Mouse (Mus musculus) ES-E14 (cell line): ENCODE data around the gene Trim9. TPM values are rescaled to one million over a fixed set of nuclear protein-coding genes. Genes with fewer than 3 reads are reported as not detected.

Experiments
- DNase-seq: peaks from one replicate; pipeline ENCODE4 v3.0.0-alpha.2; 2013; ENCODE audit warnings: low read depth, low spot score
- H3K27ac ChIP-seq: 2 replicates; pipeline ENCODE4 v1.5.1; 2012; ENCODE audit warnings: low read depth, mild to moderate bottlenecking, low read length, moderate library complexity, mixed read lengths; ENCODE audit not compliant: poor library complexity, insufficient read depth, severe bottlenecking
- H3K36me3 ChIP-seq: 2 replicates; pipeline ENCODE4 v1.6.1; 2012; ENCODE audit warnings: mild to moderate bottlenecking, low read length, moderate library complexity, mixed read lengths; ENCODE audit not compliant: control insufficient read depth, poor library complexity, insufficient read depth, severe bottlenecking
- H3K4me1 ChIP-seq, 2 experiments: fragments of 150-350 bp in 1 of 2; sonication (generic) in 1 of 2; 2 replicates each; pipeline ENCODE4 v1.6.1; 2012; ENCODE audit warnings: low read length in 2 of 2, mild to moderate bottlenecking in 1 of 2, mixed read lengths in 1 of 2; ENCODE audit not compliant: control insufficient read depth in 2 of 2, insufficient read depth in 2 of 2, poor library complexity in 1 of 2
- H3K4me3 ChIP-seq, 2 experiments: fragments of 150-350 bp in 1 of 2; sonication (generic) in 1 of 2; 2 replicates each; pipeline ENCODE4 v1.5.1; 2012; ENCODE audit warnings: low read length in 2 of 2, low read depth in 1 of 2, mild to moderate bottlenecking in 1 of 2, mixed read lengths in 1 of 2; ENCODE audit not compliant: insufficient read depth in 1 of 2, poor library complexity in 1 of 2, severe bottlenecking in 1 of 2
- H3K9ac ChIP-seq: 2 replicates; pipeline ENCODE4 v1.6.1; 2012; ENCODE audit warnings: low read depth, mild to moderate bottlenecking, low read length, mixed read lengths; ENCODE audit not compliant: poor library complexity, insufficient read depth, severe bottlenecking
- H3K9me3 ChIP-seq: fragments of 150-350 bp; sonication (generic); 2 replicates; pipeline ENCODE4 v1.6.1; 2012; ENCODE audit warnings: low read depth, mild to moderate bottlenecking, low read length; ENCODE audit not compliant: control insufficient read depth, insufficient read depth
- CHD2 ChIP-seq: IDR thresholded peaks from 2 replicates; pipeline ENCODE4 v1.6.1; 2014; ENCODE audit warnings: mild to moderate bottlenecking, low read depth, low read length, inconsistent platforms
- HCFC1 ChIP-seq: IDR thresholded peaks from 2 replicates; pipeline ENCODE4 v1.6.1; 2012; ENCODE audit warnings: low read length, inconsistent platforms, borderline replicate concordance; ENCODE audit not compliant: insufficient read depth
- MAFK ChIP-seq: IDR thresholded peaks from 2 replicates; pipeline ENCODE4 v1.6.1; 2014; ENCODE audit warnings: mild to moderate bottlenecking, low read depth, low read length, inconsistent platforms; ENCODE audit not compliant: insufficient read depth
- ZC3H11A ChIP-seq: IDR thresholded peaks from 2 replicates; pipeline ENCODE4 v1.6.1; 2012; ENCODE audit warnings: low read depth, mild to moderate bottlenecking, inconsistent platforms, low read length, borderline replicate concordance
- ZNF384 ChIP-seq: IDR thresholded peaks from 2 replicates; pipeline ENCODE4 v1.6.1; 2012; ENCODE audit warnings: low read depth, low read length, inconsistent platforms
- in situ Hi-C, 2 experiments: fragments of 600-800 bp; cut with MboI; formaldehyde crosslinking; loops; one replicate each; pipeline ENCODE4 v1.15.1; 2025; ENCODE audit warnings: low sequenced_read_pairs in 2 of 2, inconsistent platforms in 1 of 2; ENCODE audit not compliant: unreplicated experiment in 2 of 2
- total RNA-seq: library from RNA; depleted of rRNA; stranded (reverse); fragments of 300-350 nt; gene quantifications from 2 replicates; pipeline ENCODE4 v1.2.3, GENCODE M21; 2012

Gene Trim9
- total RNA-seq, 1 experiment: 0.04 TPM

- H3K9me3 ChIP-seq: no peaks in the 10 kb centered on the region
- H3K36me3 ChIP-seq: no peaks in the 10 kb centered on the region
- no peak for TF ChIP-seq MAFK
- TF ChIP-seq CHD2: no peak
- TF ChIP-seq HCFC1: no peak
- no peak for TF ChIP-seq ZC3H11A
- no peak overlapping the region for H3K4me3 ChIP-seq
- H3K9ac ChIP-seq: no peak overlapping the region
- peaks cover 0 to 4% of the 10 kb centered on the region in 2 experiments; a peak in 1 of 4 replicates for H3K4me1 ChIP-seq
- no peak for DNase-seq
- in situ Hi-C loops: no loop called here
- no peak overlapping the region for H3K27ac ChIP-seq
Observed at GRCm38 (mm10) chr12:70285521-70285920, 61.9 kb downstream of the Trim9 start.

- TF ChIP-seq MAFK (no peak), ZNF384 (no peak), ZC3H11A (no peak), HCFC1 (no peak), CHD2 (no peak)
- peaks cover 0 to 4% of the 10 kb centered on the region in 2 experiments; a peak in 1 of 4 replicates for H3K4me1 ChIP-seq
- in situ Hi-C loops: no loop called here
Observed at GRCm38 (mm10) chr12:70284979-70285378, 62.4 kb downstream of the Trim9 start.

GRCm38 (mm10) chr12:70283116-70283731, 64.2 kb downstream of the Trim9 start:
- H3K27ac ChIP-seq: no peak overlapping the region
- no peak for DNase-seq
- H3K9ac ChIP-seq: no peak overlapping the region
- TF ChIP-seq ZC3H11A: no peak
- no peak for TF ChIP-seq ZNF384
- TF ChIP-seq MAFK: no peak
- no peak for TF ChIP-seq HCFC1
- no peak for TF ChIP-seq CHD2
- no peak overlapping the region for H3K4me3 ChIP-seq
- H3K4me1 ChIP-seq: peaks cover 0 to 4% of the 10 kb centered on the region in 2 experiments; a peak in 1 of 4 replicates
- H3K9me3 ChIP-seq: no peaks in the 10 kb centered on the region
- H3K36me3 ChIP-seq: no peaks in the 10 kb centered on the region
- in situ Hi-C loops: no loop called here

More at GRCm38 (mm10) chr12:70284979-70285378, 62.4 kb downstream of the Trim9 start:
- H3K9me3 ChIP-seq: no peaks in the 10 kb centered on the region
- H3K4me3 ChIP-seq: no peak overlapping the region
- no peak overlapping the region for H3K27ac ChIP-seq
- no peak for DNase-seq
- no peak overlapping the region for H3K9ac ChIP-seq
- H3K36me3 ChIP-seq: no peaks in the 10 kb centered on the region

GRCm38 (mm10) chr12:70280930-70281329, 66.5 kb downstream of the Trim9 start:
- in situ Hi-C loops: no loop called here
- H3K4me3 ChIP-seq: no peak overlapping the region
- H3K36me3 ChIP-seq: no peaks in the 10 kb centered on the region
- H3K9ac ChIP-seq: no peak overlapping the region
- TF ChIP-seq MAFK (no peak), HCFC1 (no peak), ZC3H11A (no peak)
- peaks cover 0 to 4% of the 10 kb centered on the region in 2 experiments; a peak in 1 of 4 replicates for H3K4me1 ChIP-seq
- no peak overlapping the region for H3K27ac ChIP-seq
- no peak for DNase-seq
- H3K9me3 ChIP-seq: no peaks in the 10 kb centered on the region

- Histone ChIP-seq H3K4me1 (peaks cover 0 to 4% of the 10 kb centered on the region in 2 experiments; a peak in 1 of 4 replicates), H3K27ac (no peak overlapping the region), H3K9me3 (no peaks in the 10 kb centered on the region), H3K4me3 (no peak overlapping the region), H3K36me3 (no peaks in the 10 kb centered on the region), H3K9ac (no peak overlapping the region)
- no peak for DNase-seq
- in situ Hi-C loops: no loop called here
- TF ChIP-seq ZC3H11A: no peak
- no peak for TF ChIP-seq HCFC1
- TF ChIP-seq MAFK: no peak
- TF ChIP-seq ZNF384: no peak
- TF ChIP-seq CHD2: no peak
Observed at GRCm38 (mm10) chr12:70280381-70280780, 67.0 kb downstream of the Trim9 start.
